Mouse (Mus musculus) frontal cortex, adult 2 months (tissue): Measurements from ENCODE around the gene Ptger4. TPM values are rescaled to one million over a fixed set of nuclear protein-coding genes. Genes with fewer than 3 reads are reported as not detected.

Source experiments
- DNase-seq, 2 experiments: peaks; one replicate each; pipeline ENCODE4 v3.0.0; 2022; ENCODE audit warnings: low spot score in 1 of 2; ENCODE audit errors: extremely low spot score in 1 of 2
- polyA plus RNA-seq: library from polyadenylated mRNA; depleted of rRNA; stranded (reverse); fragments of >200 nt; gene quantifications from 2 replicates; pipeline ENCODE4 v1.2.3, GENCODE M21; 2012; rRNA removed

Ptger4 gene
- polyA plus RNA-seq, 1 experiment: 0.74 TPM

DNA sequence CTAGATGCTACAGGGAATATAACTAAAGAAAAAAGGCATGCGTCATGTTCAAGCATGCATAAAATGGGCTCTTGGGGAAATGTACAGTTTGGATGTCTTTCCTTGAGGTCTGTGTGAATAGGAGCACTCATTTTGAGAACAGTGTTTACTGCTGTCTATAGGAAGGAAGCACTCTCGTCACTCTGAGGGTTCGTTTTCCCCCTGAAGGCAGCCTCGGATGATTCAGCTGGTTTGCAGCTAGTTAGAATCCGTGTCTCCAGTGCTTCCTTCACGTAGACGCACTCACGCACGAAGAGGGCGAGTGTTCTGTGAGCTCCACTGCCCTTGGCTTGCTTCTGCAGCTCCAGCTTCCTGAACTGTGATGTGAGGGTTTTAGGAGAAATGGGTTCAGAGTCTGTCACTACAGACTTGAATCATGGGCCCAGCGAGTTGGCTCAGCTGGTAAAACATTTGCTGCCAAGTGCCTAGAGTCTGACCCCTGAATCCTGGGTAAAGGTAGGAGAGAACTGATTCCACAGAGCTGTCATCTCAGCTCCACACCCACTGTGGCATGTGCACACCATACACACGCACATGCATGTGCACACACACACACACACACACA lies 70.7 kb downstream of the Ptger4 start:
- no peak for DNase-seq

DNA sequence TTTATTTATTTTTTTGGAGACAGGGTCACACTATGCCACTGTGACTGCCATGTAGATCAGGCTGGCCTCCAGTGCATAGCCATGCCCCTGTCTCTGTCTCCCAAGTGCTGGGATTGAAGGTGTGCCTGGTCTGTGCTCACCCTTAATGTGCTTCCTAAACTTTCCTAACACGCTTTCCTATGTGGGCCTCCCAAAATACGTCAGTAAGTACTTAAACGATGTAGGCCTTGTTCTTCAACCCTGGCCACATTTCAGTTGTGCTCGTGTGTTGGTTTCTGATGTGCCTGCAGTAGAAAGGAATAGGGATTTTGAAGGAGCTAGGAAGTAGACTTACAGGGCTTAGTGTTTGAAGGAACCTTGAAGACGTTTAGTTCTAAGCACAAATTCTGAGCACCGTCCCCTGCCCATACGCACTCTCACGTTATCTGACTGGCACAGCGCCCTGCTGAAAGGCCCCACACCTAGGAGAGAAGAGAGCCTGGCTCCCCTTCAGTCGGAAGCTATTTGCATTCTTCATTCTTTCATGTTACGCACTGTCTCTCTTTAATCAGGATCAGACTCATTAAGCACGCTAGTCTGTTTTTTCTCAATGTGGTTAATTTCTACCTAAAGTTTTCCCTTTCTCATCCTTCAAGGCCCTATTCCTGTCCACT lies 78.7 kb downstream of the Ptger4 start:
- no peak for DNase-seq

DNA sequence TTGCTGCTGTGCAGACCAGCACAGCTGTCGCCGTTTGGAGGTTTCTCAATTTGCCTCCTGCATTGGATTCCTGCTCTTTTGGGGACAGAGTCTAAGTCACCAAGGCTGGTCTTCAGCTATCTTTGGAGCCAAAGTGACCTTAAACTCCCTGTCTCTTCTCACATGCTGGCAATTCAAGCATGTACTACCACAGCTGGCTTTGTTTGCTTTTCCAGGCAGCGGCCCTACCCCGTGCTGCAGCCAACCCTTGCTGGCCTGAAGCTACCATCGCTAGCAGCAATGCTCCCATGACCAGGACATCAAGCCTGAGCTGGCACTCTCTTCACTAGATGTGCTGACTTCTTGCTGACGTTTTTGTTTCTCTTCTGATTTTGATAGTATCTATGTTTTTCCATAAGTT lies 85.2 kb downstream of the Ptger4 start:
- DNase-seq: no peak

DNA sequence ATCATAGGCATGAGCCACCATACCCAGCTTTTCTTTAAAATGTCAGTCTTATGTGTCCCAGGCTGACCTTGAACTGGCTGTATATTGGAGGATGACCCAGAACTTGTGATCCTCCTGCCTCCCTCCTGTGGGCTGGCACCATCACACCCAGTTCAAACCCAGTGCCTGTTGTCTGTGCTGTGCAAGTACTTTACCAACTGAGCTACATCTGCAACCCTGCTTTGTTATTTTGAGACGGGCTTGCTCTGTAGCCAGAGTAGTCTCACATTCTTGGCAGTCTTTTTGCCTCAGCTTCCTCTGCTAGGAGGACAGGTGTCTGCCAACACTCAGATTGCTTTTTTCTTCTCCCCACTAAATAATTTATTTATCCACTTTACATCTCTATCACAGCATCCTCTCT lies 86.6 kb downstream of the Ptger4 start:
- DNase-seq: no peak

Other genes with a start within 250 kb of the Ptger4 start
- gene C7, start 180.4 kb downstream of the Ptger4 start, polyA plus RNA-seq: 0.59 and 0.84 TPM in 2 replicates
- gene Card6, start 135.6 kb downstream of the Ptger4 start, polyA plus RNA-seq: 0.84 and 0.90 TPM in 2 replicates
- 1,075 and 1,203 TPM in 2 replicates for gene Rpl37, start 127.5 kb downstream of the Ptger4 start, polyA plus RNA-seq
- 13.0 and 14.1 TPM in 2 replicates for gene Prkaa1, start 100.3 kb downstream of the Ptger4 start, polyA plus RNA-seq
- 46.5 and 52.7 TPM in 2 replicates for gene Ttc33, start 58.7 kb downstream of the Ptger4 start, polyA plus RNA-seq